Comparison of ENCODE assay signal across 14 mouse cellular contexts in the genomic region with DNA sequence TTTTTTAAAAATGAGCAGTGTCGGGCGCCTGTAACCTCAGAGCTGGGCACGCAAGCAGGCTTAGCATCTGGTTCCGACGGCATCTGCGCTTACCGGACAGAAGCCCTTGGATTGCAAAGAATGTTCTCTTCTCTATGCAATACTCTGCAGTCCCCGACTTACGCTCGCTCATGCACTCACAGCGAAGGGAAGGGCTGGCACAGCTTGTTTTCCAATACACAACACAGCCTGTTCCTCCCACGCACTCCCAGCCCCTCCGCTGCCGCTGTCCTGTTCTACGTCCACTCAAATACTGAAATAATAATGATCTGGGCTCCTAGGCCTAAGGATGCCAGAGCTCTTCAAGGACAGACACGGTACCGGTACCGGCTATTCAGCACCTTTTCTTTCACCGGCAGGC. TPM values are rescaled to one million over a fixed set of nuclear protein-coding genes. Genes with fewer than 3 reads are reported as not detected.
DNase-seq lines count a peak whose midpoint lies in the region; ATAC-seq and TF ChIP-seq lines count a peak whose summit lies in the region.
"Had no signal": no experiment of that assay in that cellular context is flagged by ENCODE, and none has a peak within 500 bp of the region (broad histone marks: within the 10 kb centered on the region; RNA-seq: fewer than 3 reads in every experiment).

No protein-coding gene starts in this region.

- no peak overlapping the region for H3K4me3 ChIP-seq in forebrain, postnatal 0 days (ENCODE audit: low read depth, low read length)
- H3K4me3 ChIP-seq in forebrain, embryonic 12.5 days (replicated peaks) = no peak overlapping the region
- no peak overlapping the region for H3K4me3 ChIP-seq in intestine, embryonic 16.5 days (ENCODE audit: low read length)
- no peak overlapping the region for H3K4me3 ChIP-seq in intestine, embryonic 15.5 days (replicated peaks)
- peak overlapping the region; percentile 14 for H3K4me3 ChIP-seq in megakaryocyte, embryonic 14.5 days (replicated peaks)
- no peak overlapping the region for H3K4me3 ChIP-seq in stomach, embryonic 16.5 days (replicated peaks; ENCODE audit: low read length)
- H3K4me3 ChIP-seq: embryonic facial prominence, embryonic 15.5 days; liver, embryonic 13.5 days had no signal

- H3K9me3 ChIP-seq in forebrain, postnatal 0 days (ENCODE audit: low read length) = no peaks in the 10 kb centered on the region
- no peaks in the 10 kb centered on the region for H3K9me3 ChIP-seq in forebrain, embryonic 12.5 days
- no peaks in the 10 kb centered on the region for H3K9me3 ChIP-seq in intestine, embryonic 16.5 days (ENCODE audit: control insufficient read depth, low read length)
- no peaks in the 10 kb centered on the region for H3K9me3 ChIP-seq in intestine, embryonic 15.5 days
- H3K9me3 ChIP-seq in megakaryocyte, embryonic 14.5 days = no peaks in the 10 kb centered on the region
- H3K9me3 ChIP-seq in stomach, embryonic 16.5 days (replicated peaks; ENCODE audit: control insufficient read depth, low read length) = no peaks in the 10 kb centered on the region
- H3K9me3 ChIP-seq: embryonic facial prominence, embryonic 15.5 days; liver, embryonic 13.5 days had no signal

- H3K4me1 ChIP-seq in forebrain, postnatal 0 days (ENCODE audit: insufficient read depth) = peaks cover 5% of the 10 kb centered on the region; the same call in 1 of the 2 replicates
- peaks cover 46% of the 10 kb centered on the region for H3K4me1 ChIP-seq in forebrain, embryonic 12.5 days
- H3K4me1 ChIP-seq in intestine, embryonic 16.5 days (ENCODE audit: control insufficient read depth, insufficient read depth, low read length) = peaks cover 27% of the 10 kb centered on the region
- peaks cover 17% of the 10 kb centered on the region for H3K4me1 ChIP-seq in intestine, embryonic 15.5 days (replicated peaks)
- peaks cover 93% of the 10 kb centered on the region for H3K4me1 ChIP-seq in megakaryocyte, embryonic 14.5 days
- peaks cover 42% of the 10 kb centered on the region for H3K4me1 ChIP-seq in stomach, embryonic 16.5 days (ENCODE audit: control insufficient read depth, insufficient read depth, low read length)

- DNase-seq in forebrain, postnatal 0 days = no peak
- no peak for DNase-seq in spleen, postnatal 10 days (ENCODE audit: low spot score in 2 of 2)
- DNase-seq: adrenal gland, postnatal 14 days; gastrocnemius, postnatal 36 days; liver, embryonic 13.5 days; thymus, postnatal 14 days had no signal

- no peaks in the 10 kb centered on the region for H3K36me3 ChIP-seq in forebrain, postnatal 0 days (ENCODE audit: insufficient read depth)
- H3K36me3 ChIP-seq in forebrain, embryonic 12.5 days (replicated peaks) = no peaks in the 10 kb centered on the region
- H3K36me3 ChIP-seq in intestine, embryonic 16.5 days (ENCODE audit: control insufficient read depth, insufficient read depth, low read length) = no peaks in the 10 kb centered on the region
- H3K36me3 ChIP-seq in intestine, embryonic 15.5 days = no peaks in the 10 kb centered on the region
- H3K36me3 ChIP-seq in megakaryocyte, embryonic 14.5 days (replicated peaks; ENCODE audit: low read length) = peaks cover 32% of the 10 kb centered on the region
- H3K36me3 ChIP-seq in stomach, embryonic 16.5 days (ENCODE audit: control insufficient read depth, insufficient read depth, low read length) = no peaks in the 10 kb centered on the region
- H3K36me3 ChIP-seq: embryonic facial prominence, embryonic 15.5 days; liver, embryonic 13.5 days had no signal

- WGBS in forebrain, postnatal 0 days = 78% methylated on average over 19 of the region's 19 CpGs
- WGBS in forebrain, embryonic 12.5 days = 90% methylated on average over 19 of the region's 19 CpGs
- WGBS in intestine, embryonic 16.5 days = 75% methylated on average over 19 of the region's 19 CpGs
- 67% methylated on average over 19 of the region's 19 CpGs for WGBS in intestine, embryonic 15.5 days
- WGBS in stomach, embryonic 16.5 days = 73% methylated on average over 19 of the region's 19 CpGs

- no peak overlapping the region for H3K4me2 ChIP-seq in forebrain, postnatal 0 days (ENCODE audit: low read depth)
- no peak overlapping the region for H3K4me2 ChIP-seq in forebrain, embryonic 12.5 days
- no peak overlapping the region for H3K4me2 ChIP-seq in intestine, embryonic 16.5 days (ENCODE audit: low read depth, low read length)
- no peak overlapping the region for H3K4me2 ChIP-seq in intestine, embryonic 15.5 days (replicated peaks)
- H3K4me2 ChIP-seq in stomach, embryonic 16.5 days (ENCODE audit: low read depth, low read length) = no peak overlapping the region
- H3K4me2 ChIP-seq: embryonic facial prominence, embryonic 15.5 days; liver, embryonic 13.5 days had no signal

- TF ChIP-seq CTCF in forebrain, postnatal 0 days (IDR thresholded peaks at IDR 0.05; ENCODE audit: low read depth) = no peak

- no peak overlapping the region for H3K9ac ChIP-seq in forebrain, postnatal 0 days
- no peak overlapping the region for H3K9ac ChIP-seq in forebrain, embryonic 12.5 days
- H3K9ac ChIP-seq in intestine, embryonic 16.5 days (ENCODE audit: low read depth, low read length) = peak overlapping the region; percentile 12; the same call in 1 of the 2 replicates
- H3K9ac ChIP-seq in intestine, embryonic 15.5 days = no peak overlapping the region
- H3K9ac ChIP-seq in stomach, embryonic 16.5 days (ENCODE audit: low read length) = 0 out of 2 replicates have a peak overlapping the region, but pooled peaks have one; percentile 22
- H3K9ac ChIP-seq: embryonic facial prominence, embryonic 15.5 days; liver, embryonic 13.5 days had no signal

- no peaks in the 10 kb centered on the region for H3K27me3 ChIP-seq in forebrain, postnatal 0 days (ENCODE audit: insufficient read depth, low read length)
- no peaks in the 10 kb centered on the region for H3K27me3 ChIP-seq in forebrain, embryonic 12.5 days
- H3K27me3 ChIP-seq in intestine, embryonic 16.5 days (replicated peaks; ENCODE audit: control insufficient read depth, insufficient read depth, low read length) = no peaks in the 10 kb centered on the region
- no peaks in the 10 kb centered on the region for H3K27me3 ChIP-seq in intestine, embryonic 15.5 days (replicated peaks)
- H3K27me3 ChIP-seq in megakaryocyte, embryonic 14.5 days (replicated peaks) = no peaks in the 10 kb centered on the region
- no peaks in the 10 kb centered on the region for H3K27me3 ChIP-seq in stomach, embryonic 16.5 days (ENCODE audit: control insufficient read depth, insufficient read depth, low read length)
- H3K27me3 ChIP-seq: embryonic facial prominence, embryonic 15.5 days; liver, embryonic 13.5 days had no signal

- 0 out of 2 replicates have a peak, but pooled peaks have one; percentile 29 for ATAC-seq in forebrain, postnatal 0 days
- no peak for ATAC-seq in forebrain, embryonic 12.5 days (ENCODE audit: low FRiP score)
- no peak for ATAC-seq in intestine, embryonic 16.5 days
- ATAC-seq in intestine, embryonic 15.5 days = no peak
- no peak for ATAC-seq in megakaryocyte, adult 5-6 weeks (ENCODE audit: poor library complexity, severe bottlenecking)
- no peak for ATAC-seq in stomach, embryonic 16.5 days (ENCODE audit: insufficient read depth, low FRiP score)
- ATAC-seq: forebrain, embryonic 14.5 days had no signal

- H3K27ac ChIP-seq in forebrain, postnatal 0 days (ENCODE audit: low read depth, low read length) = no peak overlapping the region
- H3K27ac ChIP-seq in forebrain, embryonic 12.5 days = no peak overlapping the region
- no peak overlapping the region for H3K27ac ChIP-seq in intestine, embryonic 16.5 days (ENCODE audit: low read length)
- H3K27ac ChIP-seq in intestine, embryonic 15.5 days = no peak overlapping the region
- H3K27ac ChIP-seq in stomach, embryonic 16.5 days (ENCODE audit: low read length) = no peak overlapping the region
- H3K27ac ChIP-seq: embryonic facial prominence, embryonic 15.5 days; liver, embryonic 13.5 days had no signal

RNA-seq across cellular contexts. Expression of gene Uck2, which starts 35.9 kb away (rescaled TPM):
- 80.7 and 82.2 TPM in 2 replicates for total RNA-seq in forebrain, postnatal 0 days (2014; rRNA removed)
- polyA plus RNA-seq in forebrain, postnatal 0 days (2015; fragmentation: Nextera tagmentation; extraction: Ambion mirVana) = 48.2 and 59.3 TPM in 2 replicates
- 119 and 123 TPM in 2 replicates for polyA plus RNA-seq in forebrain, embryonic 12.5 days (2016; fragmentation: Nextera tagmentation; extraction: Ambion mirVana)
- polyA plus RNA-seq in intestine, embryonic 16.5 days (2015; fragmentation: Nextera tagmentation; extraction: Ambion mirVana) = 30.8 and 36.8 TPM in 2 replicates
- polyA plus RNA-seq in intestine, embryonic 15.5 days (2015; fragmentation: Nextera tagmentation; extraction: Ambion mirVana) = 49.5 and 52.3 TPM in 2 replicates
- polyA plus RNA-seq in megakaryocyte, embryonic 14.5 days (2012; ENCODE audit: insufficient read depth, low replicate concordance) = 367 and 525 TPM in 2 replicates
- total RNA-seq in megakaryocyte, adult 5-6 weeks (2015) = 71.2 and 79.5 TPM in 2 replicates
- total RNA-seq in megakaryocyte, adult 5-6 weeks (2017) = 75.3 and 77.6 TPM in 2 replicates
- 65.4 and 70.9 TPM in 2 replicates for polyA plus RNA-seq in stomach, embryonic 16.5 days (2015; fragmentation: Nextera tagmentation; extraction: Ambion mirVana)

RNA-seq across cellular contexts. Expression of gene Tmco1, which starts 58.9 kb away (rescaled TPM):
- 55.2 and 60.4 TPM in 2 replicates for total RNA-seq in forebrain, postnatal 0 days (2014; rRNA removed)
- 70.0 and 76.7 TPM in 2 replicates for polyA plus RNA-seq in forebrain, postnatal 0 days (2015; fragmentation: Nextera tagmentation; extraction: Ambion mirVana)
- polyA plus RNA-seq in forebrain, embryonic 12.5 days (2016; fragmentation: Nextera tagmentation; extraction: Ambion mirVana) = 68.3 and 70.9 TPM in 2 replicates
- 132 and 133 TPM in 2 replicates for polyA plus RNA-seq in intestine, embryonic 16.5 days (2015; fragmentation: Nextera tagmentation; extraction: Ambion mirVana)
- 101 and 109 TPM in 2 replicates for polyA plus RNA-seq in intestine, embryonic 15.5 days (2015; fragmentation: Nextera tagmentation; extraction: Ambion mirVana)
- polyA plus RNA-seq in megakaryocyte, embryonic 14.5 days (2012; ENCODE audit: insufficient read depth, low replicate concordance) = 15.5 and 56.2 TPM in 2 replicates
- total RNA-seq in megakaryocyte, adult 5-6 weeks (2015) = 168 and 194 TPM in 2 replicates
- 167 and 196 TPM in 2 replicates for total RNA-seq in megakaryocyte, adult 5-6 weeks (2017)
- polyA plus RNA-seq in stomach, embryonic 16.5 days (2015; fragmentation: Nextera tagmentation; extraction: Ambion mirVana) = 112 TPM in 2 replicates

Comparison
In these comparisons a context has a peak if more than half of its experiments do, and no peak if none do; other contexts are left out.
1. H3K9ac ChIP-seq: peak in intestine, embryonic 16.5 days (single experiment) and stomach, embryonic 16.5 days (single experiment); none in forebrain, postnatal 0 days (single experiment), forebrain, embryonic 12.5 days (single experiment) and intestine, embryonic 15.5 days (single experiment).